Mouse (Mus musculus) T-helper 17 cell (primary cell): ENCODE results near the gene Hoxc11.

Experiments used
- in situ Hi-C, 2 experiments: fragments of 300-600 bp; cut with MboI, MseI; formaldehyde crosslinking; loops; 1 replicate in 1 of 2; 2 replicates in 1 of 2; pipeline ENCODE4 v1.15.1; 2025; ENCODE audit warnings: high pct_unique_total_duplicates in 2 of 2

The Hoxc11 gene

GRCm38 (mm10) chr15:102954192-102955006, at the start of gene Hoxc11:
Gene Hoxc11 (plus strand): TSS chr15:102954427.
- in situ Hi-C loops, result no loop called here

GRCm38 (mm10) chr15:102904946-102905345, 49.3 kb upstream of the Hoxc11 start:
- in situ Hi-C loops, result no loop called here

DNA sequence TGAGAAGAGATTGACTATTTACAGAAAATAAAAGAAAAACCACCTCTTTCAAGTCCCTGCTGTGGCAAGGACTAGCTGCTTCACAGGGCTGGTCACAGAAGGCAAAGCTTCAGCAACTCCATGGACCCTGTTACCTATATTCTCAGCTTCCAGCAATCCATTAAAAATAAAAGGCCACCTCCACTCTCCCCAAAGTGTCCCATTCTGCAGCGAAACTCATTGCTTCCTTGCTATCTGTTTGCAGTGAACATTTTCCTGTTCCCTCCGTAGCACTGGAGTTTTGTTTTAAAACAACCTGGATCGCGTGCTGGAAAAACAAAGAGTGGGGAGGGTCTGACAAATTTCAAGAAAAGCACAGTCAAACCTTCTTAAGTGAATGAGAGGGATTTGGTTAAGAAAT, 44.7 kb upstream of the Hoxc11 start:
- in situ Hi-C loops, result no loop called here

DNA sequence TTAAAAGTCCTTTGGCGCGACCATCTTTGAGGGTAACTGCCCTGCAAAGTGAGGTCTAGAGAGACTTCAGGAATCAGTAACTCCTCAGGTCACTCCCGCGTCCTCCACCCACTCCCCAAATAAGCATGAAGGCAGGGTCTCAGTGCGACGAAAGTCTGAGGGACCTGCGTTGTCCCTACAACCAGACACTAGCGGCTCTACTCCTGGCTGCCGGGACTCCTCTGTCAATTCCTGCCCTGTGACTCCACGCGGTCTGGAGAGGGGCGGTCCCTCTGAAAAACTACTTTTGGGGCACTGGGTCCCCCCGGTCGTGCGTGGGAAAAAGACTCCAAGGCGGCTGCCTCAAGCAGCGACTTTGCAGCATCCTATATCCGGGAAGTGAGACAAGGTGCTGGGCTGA, 44.2 kb upstream of the Hoxc11 start:
- in situ Hi-C loops, result loop anchor here in 1 of 2 experiments (10.0 kb wide), 1 partner anchor 1995 kb away; no protein-coding TSS in a partner anchor

DNA sequence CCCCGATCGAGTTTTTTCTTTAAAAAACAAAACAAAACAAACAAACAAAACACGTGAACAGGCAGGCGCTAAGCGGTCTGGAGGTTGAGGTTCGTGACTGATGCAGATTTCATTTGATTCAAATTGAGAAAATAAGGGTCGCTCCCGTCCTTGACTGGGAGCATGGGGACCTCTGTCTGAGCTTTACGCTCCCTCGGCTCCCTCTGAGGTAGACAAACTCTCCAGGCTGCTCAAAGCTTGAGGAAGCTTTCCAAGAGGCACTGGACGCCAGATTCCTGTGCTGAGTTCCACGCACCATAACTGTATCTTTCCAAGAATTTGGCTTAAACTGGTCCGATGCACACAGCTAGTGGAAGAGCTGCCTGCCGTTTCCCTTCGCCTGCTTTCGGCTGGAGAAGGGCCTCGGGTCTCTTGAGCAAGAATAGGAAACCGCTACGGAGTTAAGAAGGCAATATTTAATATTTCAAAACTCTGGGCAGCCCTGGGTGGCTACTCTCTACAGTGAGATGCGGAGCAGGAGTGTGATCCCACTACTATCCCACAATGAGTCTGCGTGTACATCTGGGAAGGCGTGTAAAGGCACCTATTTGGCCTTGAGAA, 43.6 kb upstream of the Hoxc11 start:
- in situ Hi-C loops, result loop anchor here in 1 of 2 experiments (10.0 kb wide), 1 partner anchor 1996 kb away; no protein-coding TSS in a partner anchor

GRCm38 (mm10) chr15:102913038-102913585, 41.1 kb upstream of the Hoxc11 start:
- in situ Hi-C loops, result loop anchor here in 1 of 2 experiments (10.0 kb wide), 1 partner anchor 1998 kb away; no protein-coding TSS in a partner anchor

DNA sequence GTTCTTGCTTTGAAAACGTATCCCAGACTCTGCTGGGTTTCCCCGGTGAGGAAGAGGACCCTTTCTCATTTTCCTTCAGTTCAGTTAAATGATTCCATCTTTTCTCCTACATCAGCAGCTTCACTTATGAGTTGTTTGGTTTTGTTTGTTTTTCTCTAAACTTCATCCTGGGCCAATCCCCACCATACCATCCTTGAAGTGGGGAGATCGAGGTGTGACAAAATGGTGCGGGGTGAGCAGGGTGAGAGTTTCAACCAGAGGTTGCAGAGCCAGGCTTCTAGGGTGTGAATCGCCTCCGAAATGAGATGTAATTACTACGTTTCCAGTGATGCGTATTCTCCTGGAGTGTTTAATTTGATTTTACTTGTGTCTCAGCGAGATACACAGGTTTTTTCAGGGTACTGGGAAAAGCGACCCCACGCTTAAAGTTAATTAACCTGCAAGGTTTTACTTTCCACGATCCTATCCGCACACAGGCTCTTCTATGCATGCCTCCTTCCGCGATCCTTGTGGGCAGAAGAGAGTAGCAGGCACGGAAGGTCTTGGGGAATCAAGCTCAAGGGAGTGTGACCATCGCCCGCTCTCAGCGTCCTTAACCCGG, 36.2 kb upstream of the Hoxc11 start:
- in situ Hi-C loops, result loop anchor here in 1 of 2 experiments (10.0 kb wide), 1 partner anchor 2003 kb away; no protein-coding TSS in a partner anchor

DNA sequence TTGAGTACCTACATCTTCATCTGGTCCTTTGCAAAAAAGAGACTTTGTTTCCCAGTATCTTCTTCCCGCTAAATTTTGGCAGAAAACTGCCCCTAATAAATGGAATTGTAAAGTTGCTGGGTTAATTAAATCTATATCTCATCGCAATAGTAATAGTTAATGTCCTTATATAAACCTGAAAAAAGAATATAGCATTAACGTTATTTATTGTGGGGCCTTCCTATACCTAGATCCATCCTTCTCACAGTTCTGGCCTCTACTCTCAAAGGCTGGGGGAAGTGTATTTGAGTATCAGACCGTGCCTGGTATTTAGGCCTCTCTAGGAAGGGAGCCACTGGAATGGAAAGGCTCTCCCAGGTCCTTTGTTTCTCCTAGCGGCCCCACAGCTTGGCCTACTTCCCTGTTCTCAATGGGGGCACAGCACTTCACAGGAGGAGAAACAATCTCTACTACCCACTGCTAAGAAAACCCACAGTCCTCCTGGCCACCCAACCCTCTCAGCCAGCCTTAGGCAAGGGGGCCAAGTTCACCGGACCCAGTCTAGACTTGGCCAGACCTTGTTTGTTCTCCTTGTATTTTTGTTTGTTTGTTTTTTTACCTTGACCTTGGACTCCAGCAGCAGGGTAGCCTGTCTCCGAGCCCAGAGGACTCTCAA, 35.5 kb upstream of the Hoxc11 start:
- in situ Hi-C loops, result loop anchor here in 1 of 2 experiments (10.0 kb wide), 1 partner anchor 2004 kb away; no protein-coding TSS in a partner anchor

- in situ Hi-C loops, result loop anchor here in 1 of 2 experiments (10.0 kb wide), 1 partner anchor 2005 kb away; no protein-coding TSS in a partner anchor
These were observed 34.7 kb upstream of the Hoxc11 start for GRCm38 (mm10) chr15:102919336-102920180.

- in situ Hi-C loops, result no loop called here
These were observed 33.6 kb upstream of the Hoxc11 start for GRCm38 (mm10) chr15:102920619-102921018.

GRCm38 (mm10) chr15:102921053-102922011, 32.9 kb upstream of the Hoxc11 start, which contains the start of gene Hoxc13:
Gene Hoxc13 (plus strand): TSS chr15:102921103.
- in situ Hi-C loops, result no loop called here

GRCm38 (mm10) chr15:102922012-102922362, 32.2 kb upstream of the Hoxc11 start:
- in situ Hi-C loops, result no loop called here

DNA sequence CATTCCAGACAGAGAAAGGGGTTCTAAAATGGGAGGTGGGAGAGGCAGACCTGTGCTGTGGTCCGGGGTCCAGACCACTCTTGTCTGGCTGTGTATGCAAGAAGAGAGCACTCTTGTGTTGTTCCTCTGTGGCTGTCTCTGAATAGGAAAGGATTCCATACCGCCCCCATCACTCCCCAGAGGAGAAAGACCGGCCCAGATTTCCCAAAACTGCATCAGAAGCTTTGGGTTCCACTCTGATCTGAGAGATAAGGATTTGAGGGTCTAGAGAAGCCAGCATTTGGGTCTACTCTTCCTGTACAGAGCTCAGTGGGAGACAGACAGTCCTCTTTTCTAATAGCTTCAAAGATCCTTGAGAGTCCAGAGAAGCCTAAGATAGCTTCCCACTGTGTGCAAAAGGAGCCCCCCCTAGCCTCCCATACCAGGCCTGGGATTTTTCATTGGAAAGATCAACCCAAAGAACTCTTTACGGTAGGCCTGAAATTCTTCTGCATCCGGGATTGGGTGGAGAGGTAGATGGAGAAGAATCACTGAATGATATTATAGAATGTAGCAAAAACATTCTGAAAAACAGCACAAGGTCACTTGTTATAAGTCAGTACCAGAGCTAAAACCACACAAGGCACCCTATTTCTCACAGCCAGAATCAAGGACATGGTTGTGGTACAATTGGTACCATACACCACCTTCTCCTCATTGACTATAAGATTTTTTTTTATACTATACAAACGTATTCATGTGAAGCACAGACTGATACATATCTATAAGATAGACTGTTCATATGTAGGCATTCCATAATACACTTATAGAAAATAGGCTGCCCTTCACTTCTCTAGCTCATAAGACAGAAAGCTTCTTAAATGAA, 31.4 kb upstream of the Hoxc11 start:
- in situ Hi-C loops, result no loop called here

DNA sequence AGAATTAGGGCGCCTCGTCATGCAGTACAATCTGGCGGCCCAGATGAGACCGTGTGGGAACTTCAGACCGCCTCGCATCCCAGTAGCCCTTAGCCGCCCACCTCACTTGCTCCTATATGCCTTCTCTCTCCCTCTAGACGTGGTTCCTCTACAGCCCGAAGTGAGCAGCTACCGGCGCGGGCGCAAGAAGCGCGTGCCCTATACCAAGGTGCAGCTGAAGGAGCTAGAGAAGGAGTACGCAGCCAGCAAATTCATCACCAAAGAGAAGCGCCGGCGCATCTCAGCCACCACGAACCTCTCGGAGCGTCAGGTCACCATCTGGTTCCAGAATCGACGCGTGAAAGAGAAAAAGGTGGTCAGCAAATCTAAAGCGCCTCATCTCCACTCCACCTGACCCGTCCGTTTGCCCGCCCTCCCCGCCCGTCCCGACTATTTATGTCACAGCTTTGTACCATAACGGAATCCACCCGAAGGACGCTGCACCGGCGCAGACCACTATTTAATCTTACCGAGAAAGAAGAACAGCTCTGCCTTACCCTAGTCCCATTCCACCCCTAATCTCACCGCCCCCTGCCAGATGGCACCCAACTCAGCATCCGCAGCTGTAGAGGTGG, 27.1 kb upstream of the Hoxc11 start:
- in situ Hi-C loops, result no loop called here

DNA sequence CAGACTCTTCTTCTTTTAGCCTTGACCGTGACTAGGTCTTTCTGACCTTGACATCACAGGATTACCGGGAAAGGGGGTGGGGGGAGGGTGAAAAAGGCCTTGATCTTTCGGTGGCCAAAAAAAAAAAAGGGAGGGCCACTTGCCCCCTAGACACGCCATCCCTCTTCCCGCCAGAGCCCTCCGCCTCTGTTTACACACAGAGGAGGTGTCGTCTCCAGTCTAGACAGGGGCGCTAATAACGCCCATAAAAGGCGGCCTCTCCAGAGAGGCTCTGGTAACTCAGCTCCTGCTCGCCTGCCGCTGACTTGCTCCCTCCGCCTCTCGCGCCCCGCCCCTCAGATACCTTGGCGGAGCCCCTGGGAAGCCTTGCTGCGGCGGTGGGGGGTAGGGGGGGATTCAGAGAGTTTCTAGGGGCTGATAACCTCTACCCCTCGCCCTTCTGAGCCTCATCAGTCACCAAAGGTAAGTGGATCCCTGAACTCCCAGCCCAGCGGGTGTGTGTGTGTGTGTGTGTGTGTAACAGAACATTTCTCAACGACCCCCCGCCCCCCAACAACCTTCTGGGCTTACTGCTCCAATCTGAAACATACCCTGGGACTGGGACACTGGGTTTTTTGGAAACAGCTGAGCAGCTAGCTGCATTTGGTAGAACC, 22.4 kb upstream of the Hoxc11 start:
- in situ Hi-C loops, result no loop called here

- in situ Hi-C loops, result no loop called here
These were observed 19.8 kb upstream of the Hoxc11 start for GRCm38 (mm10) chr15:102934438-102934837.

DNA sequence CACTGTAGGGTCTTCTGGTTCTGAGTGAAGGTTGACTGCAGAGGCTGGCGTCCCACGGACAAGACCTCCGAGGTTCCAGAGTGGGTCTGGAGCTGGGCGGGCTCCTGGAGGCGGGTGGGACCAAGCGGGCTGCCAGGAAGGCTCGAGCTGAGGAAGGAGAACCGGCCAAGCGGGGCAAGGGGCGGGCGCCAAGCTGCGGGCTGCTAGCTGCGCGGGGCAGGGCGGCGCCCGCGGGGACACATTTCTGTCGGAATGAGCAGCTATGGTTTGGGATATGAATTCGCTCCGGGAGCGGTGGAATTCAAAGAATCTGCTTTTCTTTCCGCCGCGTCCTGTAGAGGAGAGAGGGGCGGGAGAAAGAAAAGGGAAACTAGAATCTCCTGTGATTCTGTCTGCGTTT, 19.3 kb upstream of the Hoxc11 start:
- in situ Hi-C loops, result no loop called here
